Mouse (Mus musculus) olfactory bulb, adult 2 months (tissue): Measurements from ENCODE around the gene Slc13a1.

Source experiments
- CTCF ChIP-seq: fragments of 200-500 bp; IDR thresholded peaks from 2 replicates; pipeline ENCODE4 v1.5.1; 2012; ENCODE audit warnings: low read depth, mild to moderate bottlenecking, low read length, moderate library complexity; ENCODE audit not compliant: insufficient read depth
- POLR2A ChIP-seq: fragments of 200-500 bp; IDR thresholded peaks from 2 replicates; pipeline ENCODE4 v1.6.1; 2012; ENCODE audit warnings: mild to moderate bottlenecking, low read depth, low read length, moderate library complexity; ENCODE audit not compliant: insufficient read depth

GRCm38 (mm10) chr6:24183439-24183838 is 15.5 kb upstream of the Slc13a1 start:
- TF ChIP-seq POLR2A: no peak
- no peak for TF ChIP-seq CTCF
